Mouse (Mus musculus) T-cell, adult 2 months (primary cell): ENCODE results near the gene Cfdp1.
"Not testable (repeated sequence)": the region's sequence is repeated elsewhere in the genome, so short reads cannot be mapped to it uniquely, and the experiment has no call there.

Experiments used
- DNase-seq: peaks from one replicate; pipeline ENCODE4 v3.0.0; 2022; ENCODE audit warnings: low spot score

The Cfdp1 gene

GRCm38 (mm10) chr8:111855977-111856376 is 1.9 kb upstream of the Cfdp1 start:
- DNase-seq: no peak

GRCm38 (mm10) chr8:111853219-111853618 is 872 bp downstream of the Cfdp1 start:
- not testable (repeated sequence) for DNase-seq

GRCm38 (mm10) chr8:111846746-111847145 is 7.3 kb downstream of the Cfdp1 start:
- DNase-seq: no peak

GRCm38 (mm10) chr8:111835540-111835939 is 18.6 kb downstream of the Cfdp1 start:
- no peak for DNase-seq

- DNase-seq: no peak
These were observed 20.1 kb downstream of the Cfdp1 start for GRCm38 (mm10) chr8:111834011-111834410.

GRCm38 (mm10) chr8:111832983-111833382 is 21.1 kb downstream of the Cfdp1 start:
- DNase-seq: no peak

- DNase-seq: no peak
These were observed 22.1 kb downstream of the Cfdp1 start for GRCm38 (mm10) chr8:111831996-111832395.

- no peak for DNase-seq
These were observed 25.5 kb downstream of the Cfdp1 start for GRCm38 (mm10) chr8:111828595-111828994.

- no peak for DNase-seq
These were observed 28.9 kb downstream of the Cfdp1 start for GRCm38 (mm10) chr8:111825219-111825618.

- no peak for DNase-seq
These were observed 29.8 kb downstream of the Cfdp1 start for GRCm38 (mm10) chr8:111824334-111824733.

GRCm38 (mm10) chr8:111821199-111821598 is 32.9 kb downstream of the Cfdp1 start:
- peak; percentile 85 for DNase-seq

GRCm38 (mm10) chr8:111820691-111821090 is 33.4 kb downstream of the Cfdp1 start:
- no peak for DNase-seq

GRCm38 (mm10) chr8:111820018-111820417 is 34.1 kb downstream of the Cfdp1 start:
- DNase-seq: no peak

GRCm38 (mm10) chr8:111818556-111818955 is 35.5 kb downstream of the Cfdp1 start:
- DNase-seq: no peak

GRCm38 (mm10) chr8:111815078-111815477 is 39.0 kb downstream of the Cfdp1 start:
- DNase-seq: no peak

- DNase-seq: no peak
These were observed 40.3 kb downstream of the Cfdp1 start for GRCm38 (mm10) chr8:111813818-111814217.

- no peak for DNase-seq
These were observed 41.3 kb downstream of the Cfdp1 start for GRCm38 (mm10) chr8:111812835-111813234.

- no peak for DNase-seq
These were observed 43.3 kb downstream of the Cfdp1 start for GRCm38 (mm10) chr8:111810656-111811336.

GRCm38 (mm10) chr8:111808891-111809622 is 45.0 kb downstream of the Cfdp1 start:
- DNase-seq: no peak

- no peak for DNase-seq
These were observed 46.1 kb downstream of the Cfdp1 start for GRCm38 (mm10) chr8:111808006-111808405.

- DNase-seq: no peak
These were observed 50.7 kb downstream of the Cfdp1 start for GRCm38 (mm10) chr8:111803362-111803761.

GRCm38 (mm10) chr8:111802256-111802655 is 51.8 kb downstream of the Cfdp1 start:
- DNase-seq: no peak

- no peak for DNase-seq
These were observed 52.6 kb downstream of the Cfdp1 start for GRCm38 (mm10) chr8:111801456-111801855.

GRCm38 (mm10) chr8:111796528-111796927 is 57.6 kb downstream of the Cfdp1 start:
- DNase-seq: no peak
